Mouse (Mus musculus): Measurements from ENCODE around the gene Glb1. TPM values are rescaled to one million over a fixed set of nuclear protein-coding genes. Genes with fewer than 3 reads are reported as not detected.

Glb1 gene
- total RNA-seq, 2 experiments from 2014 or later, result 13.2 to 18.9 TPM

GRCm38 (mm10) chr9:114443351-114443750 lies 42.5 kb downstream of the Glb1 start:
- no peak for DNase-seq

- no peak for DNase-seq
Observed at GRCm38 (mm10) chr9:114446887-114447286, 46.0 kb downstream of the Glb1 start.

- no peak for DNase-seq
Observed at GRCm38 (mm10) chr9:114448700-114449099, 47.8 kb downstream of the Glb1 start.

- DNase-seq, result no peak
Observed at GRCm38 (mm10) chr9:114449120-114449754, 48.4 kb downstream of the Glb1 start.

GRCm38 (mm10) chr9:114451615-114452014 lies 50.7 kb downstream of the Glb1 start:
- no peak for DNase-seq

- DNase-seq, result no peak
Observed at GRCm38 (mm10) chr9:114452418-114452817, 51.5 kb downstream of the Glb1 start.

GRCm38 (mm10) chr9:114455420-114455819 lies 54.5 kb downstream of the Glb1 start:
- no peak for DNase-seq

GRCm38 (mm10) chr9:114458436-114458835 lies 57.6 kb downstream of the Glb1 start:
- no peak for DNase-seq

GRCm38 (mm10) chr9:114462569-114462968 lies 61.7 kb downstream of the Glb1 start:
- no peak for DNase-seq

- DNase-seq, result no peak
Observed at GRCm38 (mm10) chr9:114465442-114465841, 64.6 kb downstream of the Glb1 start.

GRCm38 (mm10) chr9:114466871-114467270 lies 66.0 kb downstream of the Glb1 start:
- no peak for DNase-seq

- no peak for DNase-seq
Observed at GRCm38 (mm10) chr9:114468217-114468616, 67.3 kb downstream of the Glb1 start.

GRCm38 (mm10) chr9:114468701-114469100 lies 67.8 kb downstream of the Glb1 start:
- DNase-seq, result no peak

- DNase-seq, result no peak
Observed at GRCm38 (mm10) chr9:114471892-114472291, 71.0 kb downstream of the Glb1 start.

GRCm38 (mm10) chr9:114477019-114477418 lies 76.1 kb downstream of the Glb1 start:
- DNase-seq, result no peak

GRCm38 (mm10) chr9:114480940-114481339 lies 80.1 kb downstream of the Glb1 start:
- DNase-seq, result no peak

- DNase-seq, result no peak
Observed at GRCm38 (mm10) chr9:114484771-114485170, 83.9 kb downstream of the Glb1 start.

- no peak for DNase-seq
Observed at GRCm38 (mm10) chr9:114486808-114487207, 85.9 kb downstream of the Glb1 start.

- DNase-seq, result no peak
Observed at GRCm38 (mm10) chr9:114487481-114488258, 86.8 kb downstream of the Glb1 start.

GRCm38 (mm10) chr9:114496469-114496868 lies 95.6 kb downstream of the Glb1 start:
- DNase-seq, result no peak

- DNase-seq, result peak; percentile 94
Observed at GRCm38 (mm10) chr9:114498218-114498617, 97.3 kb downstream of the Glb1 start.

GRCm38 (mm10) chr9:114499783-114500515 lies 99.1 kb downstream of the Glb1 start:
- peak; percentile 64 for DNase-seq

- DNase-seq, result no peak
Observed at GRCm38 (mm10) chr9:114501111-114501510, 100.2 kb downstream of the Glb1 start.

All from gastrocnemius, postnatal 10 days (tissue).